Mouse (Mus musculus) stomach, embryonic 14.5 days (tissue): ENCODE measurements around the gene Fate1. TPM values are rescaled to one million over a fixed set of nuclear protein-coding genes. Genes with fewer than 3 reads are reported as not detected.

ENCODE experiments used
- ATAC-seq: fragments of 200-750 bp; cut with Nextera tagmentation; 2 replicates; pipeline ENCODE4 v1.8.0; 2017; ENCODE audit warnings: low read depth, moderate TSS enrichment; ENCODE audit not compliant: insufficient number of reproducible peaks, insufficient read depth, low FRiP score
- H3K27ac ChIP-seq: fragments of 300-500 bp; sonication (generic); 2 replicates; pipeline ENCODE4 v1.5.1; 2014; ENCODE audit warnings: mild to moderate bottlenecking, low read length, moderate library complexity, mixed read lengths
- H3K27me3 ChIP-seq: fragments of 300-500 bp; sonication (generic); 2 replicates; pipeline ENCODE4 v1.6.1; 2014; ENCODE audit warnings: low read length, control low read depth, mixed read lengths; ENCODE audit not compliant: control insufficient read depth, insufficient read depth
- H3K36me3 ChIP-seq: fragments of 300-500 bp; sonication (generic); 2 replicates; pipeline ENCODE4 v1.6.1; 2014; ENCODE audit warnings: mild to moderate bottlenecking, control low read depth, low read length, moderate library complexity, mixed read lengths; ENCODE audit not compliant: control insufficient read depth, insufficient read depth
- H3K4me1 ChIP-seq: fragments of 300-500 bp; sonication (generic); 2 replicates; pipeline ENCODE4 v1.6.1; 2014; ENCODE audit warnings: low read length, control low read depth, mixed read lengths; ENCODE audit not compliant: control insufficient read depth, insufficient read depth
- H3K4me2 ChIP-seq: fragments of 300-500 bp; sonication (generic); replicated peaks from 2 replicates; pipeline ENCODE4 v1.6.1; 2014; ENCODE audit warnings: low read depth, low read length, control low read depth
- H3K4me3 ChIP-seq: fragments of 300-500 bp; sonication (generic); 2 replicates; pipeline ENCODE4 v1.5.1; 2014; ENCODE audit warnings: low read depth, low read length, control low read depth
- H3K9ac ChIP-seq: fragments of 300-500 bp; sonication (generic); replicated peaks from 2 replicates; pipeline ENCODE4 v1.6.1; 2014; ENCODE audit warnings: low read depth, mild to moderate bottlenecking, control low read depth, low read length, moderate library complexity, mixed read lengths
- H3K9me3 ChIP-seq: fragments of 300-500 bp; sonication (generic); 2 replicates; pipeline ENCODE4 v1.6.1; 2016; ENCODE audit warnings: low read depth, low read length, control low read depth; ENCODE audit not compliant: control insufficient read depth
- WGBS: fragments of 180-500 bp; shearing (Covaris S2); extraction: QIAGEN DNeasy Blood & Tissue Kit; methylation state at CpG from one replicate; pipeline ENCODE4 v1.1.7; 2014; 5-methylcytosine and 5-hydroxymethylcytosine counted together
- polyA plus RNA-seq: library from polyadenylated mRNA; unstranded; fragments of >200 nt; fragmentation: Nextera tagmentation; extraction: Ambion mirVana; gene quantifications from 2 replicates; pipeline ENCODE4 v1.2.1, GENCODE M21; 2014

The Fate1 gene
- polyA plus RNA-seq, result not detected in 2 replicates

DNA sequence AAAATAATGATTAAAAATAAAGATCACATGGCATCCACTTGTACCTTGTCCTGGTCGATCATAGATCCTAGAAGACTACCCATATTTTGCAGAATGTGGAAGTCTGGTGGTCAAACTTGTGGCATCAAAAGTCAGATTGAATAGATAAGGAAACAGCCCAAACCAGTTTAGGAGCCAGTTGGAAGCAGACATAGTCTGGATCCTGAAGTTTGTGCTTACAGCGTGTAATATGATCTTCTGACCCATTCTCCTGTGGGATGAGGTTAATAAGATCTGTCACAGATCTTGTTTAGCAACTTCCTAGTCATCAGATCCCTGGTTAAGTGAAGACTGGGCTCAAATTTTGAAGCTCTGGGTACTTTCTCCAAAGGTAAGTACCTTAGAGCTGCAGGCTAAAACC is at the start of gene Fate1:
Fate1 (plus strand) TSS at position 301 of the 400 bp plus-strand sequence.
- WGBS, result 62% methylated on average over 2 of the region's 2 CpGs
- no peak within 1 kb of the TSS for H3K9ac ChIP-seq
- no peaks in the 10 kb centered on the region for H3K36me3 ChIP-seq
- H3K4me2 ChIP-seq, result no peak within 1 kb of the TSS
- ATAC-seq, result no peak
- no peaks in the 10 kb centered on the region for H3K27me3 ChIP-seq
- H3K27ac ChIP-seq, result no peak within 1 kb of the TSS
- no peak within 1 kb of the TSS for H3K4me3 ChIP-seq
- no peaks in the 10 kb centered on the region for H3K4me1 ChIP-seq
- H3K9me3 ChIP-seq, result no peaks in the 10 kb centered on the region

- H3K4me1 ChIP-seq, result no peaks in the 10 kb centered on the region
- H3K36me3 ChIP-seq, result no peaks in the 10 kb centered on the region
- H3K9ac ChIP-seq, result no peak overlapping the region
- H3K27ac ChIP-seq, result no peak overlapping the region
- no peak overlapping the region for H3K4me3 ChIP-seq
- no peaks in the 10 kb centered on the region for H3K27me3 ChIP-seq
- H3K4me2 ChIP-seq, result no peak overlapping the region
- WGBS, result 13% methylated on average over 3 of the region's 3 CpGs
- no peaks in the 10 kb centered on the region for H3K9me3 ChIP-seq
- ATAC-seq, result no peak
Measured at GRCm38 (mm10) chrX:71946631-71947030, 26.2 kb upstream of the Fate1 start.

DNA sequence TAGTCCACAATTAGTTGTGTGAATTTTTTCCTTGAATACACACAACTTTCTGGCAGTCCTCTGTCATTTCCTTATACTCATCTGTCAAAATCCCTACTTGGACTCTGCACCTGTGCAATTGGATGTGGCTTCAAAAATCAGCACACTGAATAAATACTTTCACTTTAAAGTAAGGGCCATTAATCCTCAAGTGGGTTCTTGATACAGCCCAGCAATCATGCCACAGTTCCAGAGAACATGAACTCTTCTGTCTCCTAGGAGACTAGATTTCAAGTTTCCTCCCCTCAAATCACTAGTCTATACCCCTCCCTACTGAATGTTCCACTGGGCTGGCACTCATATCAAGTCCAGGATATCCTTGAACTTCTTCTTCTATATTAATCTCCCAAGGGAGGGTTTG is 14.4 kb upstream of the Fate1 start:
- H3K4me1 ChIP-seq, result no peaks in the 10 kb centered on the region
- no peak for ATAC-seq
- no peak overlapping the region for H3K27ac ChIP-seq
- no peaks in the 10 kb centered on the region for H3K36me3 ChIP-seq
- no peak overlapping the region for H3K9ac ChIP-seq
- H3K4me3 ChIP-seq, result no peak overlapping the region
- H3K4me2 ChIP-seq, result no peak overlapping the region
- H3K9me3 ChIP-seq, result no peaks in the 10 kb centered on the region
- H3K27me3 ChIP-seq, result no peaks in the 10 kb centered on the region

- H3K27ac ChIP-seq, result 0 out of 2 replicates have a peak within 1 kb of the TSS, but pooled peaks have one; percentile 21
- no peaks in the 10 kb centered on the region for H3K27me3 ChIP-seq
- peak within 1 kb of the TSS; percentile 42 for H3K4me3 ChIP-seq
- H3K9ac ChIP-seq, result peak within 1 kb of the TSS; percentile 38; the same call in 1 of the 2 replicates
- H3K36me3 ChIP-seq, result no peaks in the 10 kb centered on the region
- ATAC-seq, result peak; percentile 93
- peak within 1 kb of the TSS; percentile 49 for H3K4me2 ChIP-seq
- no peaks in the 10 kb centered on the region for H3K4me1 ChIP-seq
- H3K9me3 ChIP-seq, result no peaks in the 10 kb centered on the region
- 29% methylated on average over 65 of the region's 72 CpGs for WGBS
Measured at GRCm38 (mm10) chrX:71962073-71963051, 10.4 kb upstream of the Fate1 start, which contains the start of gene Prrg3. TSS of gene Prrg3 (plus strand) at chrX:71962624.

GRCm38 (mm10) chrX:71963275-71963912 is 9.4 kb upstream of the Fate1 start:
- Histone ChIP-seq H3K9me3 (no peaks in the 10 kb centered on the region), H3K36me3 (no peaks in the 10 kb centered on the region), H3K4me1 (no peaks in the 10 kb centered on the region), H3K9ac (peak overlapping the region; percentile 38; the same call in 1 of the 2 replicates), H3K27ac (no peak overlapping the region), H3K4me3 (peak overlapping the region; percentile 42), H3K4me2 (peak overlapping the region; percentile 49), H3K27me3 (no peaks in the 10 kb centered on the region)
- no peak for ATAC-seq
- 29% methylated on average over 9 of the region's 9 CpGs for WGBS

GRCm38 (mm10) chrX:71968216-71968615 is 4.6 kb upstream of the Fate1 start:
- Histone ChIP-seq H3K4me2 (no peak overlapping the region), H3K27ac (no peak overlapping the region), H3K36me3 (no peaks in the 10 kb centered on the region), H3K4me3 (no peak overlapping the region), H3K9ac (no peak overlapping the region), H3K27me3 (no peaks in the 10 kb centered on the region), H3K9me3 (no peaks in the 10 kb centered on the region), H3K4me1 (no peaks in the 10 kb centered on the region)
- WGBS, result 100% methylated on average over 1 of the region's 1 CpGs
- no peak for ATAC-seq

DNA sequence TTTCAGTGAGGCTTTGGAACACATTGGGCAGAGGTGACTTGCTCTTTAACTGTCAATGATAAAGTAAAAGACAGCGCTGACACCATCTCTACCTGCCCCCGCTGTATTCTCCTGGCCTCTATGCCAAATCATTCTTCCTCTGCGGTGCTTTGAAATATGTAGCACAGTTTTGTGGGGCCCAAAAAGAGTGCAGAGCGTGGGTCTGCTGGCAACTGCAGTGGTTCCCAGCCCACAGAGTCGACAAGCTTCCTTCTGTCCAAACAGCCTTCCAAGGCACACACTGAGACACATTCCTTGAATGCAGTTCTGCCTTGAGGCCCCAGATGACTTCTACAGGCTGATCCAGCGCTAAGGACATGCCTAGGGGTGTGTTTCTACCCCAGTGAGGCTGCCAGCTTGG is 4.0 kb upstream of the Fate1 start:
- Histone ChIP-seq H3K4me1 (no peaks in the 10 kb centered on the region), H3K27me3 (no peaks in the 10 kb centered on the region), H3K9ac (no peak overlapping the region), H3K9me3 (no peaks in the 10 kb centered on the region), H3K4me3 (no peak overlapping the region), H3K36me3 (no peaks in the 10 kb centered on the region), H3K27ac (no peak overlapping the region), H3K4me2 (no peak overlapping the region)
- no peak for ATAC-seq
- whole genome bisulfite sequencing, result 77% methylated on average over 6 of the region's 6 CpGs

DNA sequence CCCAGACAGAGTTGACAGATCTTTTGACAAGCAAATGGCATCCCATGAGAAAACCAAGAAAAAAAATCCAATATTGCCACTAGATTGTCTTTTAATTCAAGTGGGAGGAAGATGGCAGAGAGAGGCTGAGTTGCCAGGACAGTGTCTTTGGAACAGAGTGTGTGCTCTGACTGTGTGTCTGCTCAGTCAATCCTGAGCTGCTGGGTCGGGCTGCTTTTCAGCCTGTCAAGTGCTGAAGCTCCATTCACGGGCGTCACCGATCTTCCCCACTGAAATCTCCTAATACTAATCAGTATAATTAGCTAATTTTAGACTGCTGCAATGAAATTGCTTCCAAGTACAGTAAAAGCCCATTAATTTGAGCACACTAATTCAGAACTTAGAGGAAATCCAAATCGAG is 1.5 kb upstream of the Fate1 start:
- no peak overlapping the region for H3K27ac ChIP-seq
- H3K4me3 ChIP-seq, result no peak overlapping the region
- no peaks in the 10 kb centered on the region for H3K4me1 ChIP-seq
- H3K9ac ChIP-seq, result no peak overlapping the region
- whole genome bisulfite sequencing, result 65% methylated on average over 5 of the region's 5 CpGs
- no peak overlapping the region for H3K4me2 ChIP-seq
- no peaks in the 10 kb centered on the region for H3K9me3 ChIP-seq
- no peaks in the 10 kb centered on the region for H3K36me3 ChIP-seq
- ATAC-seq, result no peak
- no peaks in the 10 kb centered on the region for H3K27me3 ChIP-seq
